Mouse (Mus musculus) lung, postnatal 0 days (tissue): ENCODE data around the gene Tmem132c.

Experiments
- CTCF ChIP-seq: IDR thresholded peaks from 2 replicates; pipeline ENCODE4 v1.5.1; 2016; ENCODE audit warnings: antibody characterized with exemption, mild to moderate bottlenecking
- EP300 ChIP-seq: IDR thresholded peaks from 2 replicates; pipeline ENCODE4 v1.6.1; 2016; ENCODE audit warnings: antibody characterized with exemption, mild to moderate bottlenecking, control low read depth

- TF ChIP-seq CTCF (peak; percentile 72), EP300 (no peak)
Measured at GRCm38 (mm10) chr5:127522744-127523476, 281.3 kb downstream of the Tmem132c start.
